Comparison of ENCODE assay signal across 13 mouse cellular contexts in the genomic region with DNA sequence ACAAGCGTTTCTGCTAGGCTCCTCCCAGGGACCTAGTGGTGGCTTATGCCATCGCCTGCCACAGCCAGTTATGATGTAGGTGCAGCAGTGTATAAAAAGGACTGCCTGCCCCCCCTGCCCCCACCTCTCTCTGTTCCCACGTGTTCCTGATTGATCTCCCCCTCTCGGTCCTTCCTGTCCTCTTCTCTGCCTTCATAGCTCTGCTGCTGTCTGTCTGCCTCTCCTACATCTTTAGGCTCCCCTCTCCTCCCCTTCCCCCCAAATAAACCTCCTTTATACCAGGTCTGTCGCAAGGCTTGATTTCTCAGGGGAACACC.
A peak's percentile ranks its signal among the peaks of the same experiment; 100 is the strongest.
DNase-seq lines count a peak whose midpoint lies in the region; ATAC-seq and TF ChIP-seq lines count a peak whose summit lies in the region.
"Had no signal": no experiment of that assay in that cellular context is flagged by ENCODE, and none has a peak within 500 bp of the region (broad histone marks: within the 10 kb centered on the region; RNA-seq: fewer than 3 reads in every experiment).

No protein-coding gene starts in this region.

- DNase-seq in neural tube, embryonic 11.5 days (ENCODE audit: low spot score) = no peak
- no peak for DNase-seq in neural tube, embryonic 10.5 days (ENCODE audit: extremely low spot score, low spot score)
- DNase-seq in midbrain, embryonic 14.5 days = no peak
- peak; percentile 62 for DNase-seq in thymus, postnatal 4 days
- DNase-seq in kidney, postnatal 10 days = no peak
- DNase-seq in liver, postnatal 0 days = no peak
- DNase-seq: adrenal gland, adult 2 months; heart, postnatal 10 days; kidney, adult 18-20 months; lung, adult 18-20 months had no signal

- no peak overlapping the region for H3K27ac ChIP-seq in neural tube, embryonic 11.5 days (ENCODE audit: low read depth, low read length)
- peak overlapping the region; percentile 72 for H3K27ac ChIP-seq in hindbrain, embryonic 12.5 days
- peak overlapping the region; percentile 77 for H3K27ac ChIP-seq in midbrain, embryonic 14.5 days (replicated peaks; ENCODE audit: low read depth, low read length)
- no peak overlapping the region for H3K27ac ChIP-seq in liver, postnatal 0 days (ENCODE audit: low read depth)
- H3K27ac ChIP-seq: embryonic facial prominence, embryonic 15.5 days had no signal

- WGBS in neural tube, embryonic 11.5 days = 49% methylated on average over 5 of the region's 5 CpGs
- 47% methylated on average over 5 of the region's 5 CpGs for WGBS in hindbrain, embryonic 12.5 days
- 24% methylated on average over 5 of the region's 5 CpGs for WGBS in midbrain, embryonic 14.5 days
- WGBS in liver, postnatal 0 days (ENCODE audit: insufficient replicate concordance) = 69% methylated on average over 5 of the region's 5 CpGs

- H3K27me3 ChIP-seq in neural tube, embryonic 11.5 days (ENCODE audit: control insufficient read depth, insufficient read depth, low read length) = no peaks in the 10 kb centered on the region
- H3K27me3 ChIP-seq in hindbrain, embryonic 12.5 days = no peaks in the 10 kb centered on the region
- no peaks in the 10 kb centered on the region for H3K27me3 ChIP-seq in midbrain, embryonic 14.5 days (ENCODE audit: control insufficient read depth, insufficient read depth, low read length)
- no peaks in the 10 kb centered on the region for H3K27me3 ChIP-seq in liver, postnatal 0 days (ENCODE audit: insufficient read depth, low read length)
- H3K27me3 ChIP-seq: embryonic facial prominence, embryonic 15.5 days; Patski had no signal

- H3K9ac ChIP-seq in neural tube, embryonic 11.5 days (ENCODE audit: low read length) = no peak overlapping the region
- no peak overlapping the region for H3K9ac ChIP-seq in hindbrain, embryonic 12.5 days
- peak overlapping the region; percentile 39; the same call in 1 of the 2 replicates for H3K9ac ChIP-seq in midbrain, embryonic 14.5 days (replicated peaks; ENCODE audit: low read length)
- no peak overlapping the region for H3K9ac ChIP-seq in liver, postnatal 0 days (replicated peaks)
- H3K9ac ChIP-seq: embryonic facial prominence, embryonic 15.5 days had no signal

- no peaks in the 10 kb centered on the region for H3K9me3 ChIP-seq in neural tube, embryonic 11.5 days (ENCODE audit: control insufficient read depth, low read length)
- H3K9me3 ChIP-seq in hindbrain, embryonic 12.5 days (replicated peaks) = no peaks in the 10 kb centered on the region
- no peaks in the 10 kb centered on the region for H3K9me3 ChIP-seq in midbrain, embryonic 14.5 days (ENCODE audit: control insufficient read depth, low read length)
- no peaks in the 10 kb centered on the region for H3K9me3 ChIP-seq in liver, postnatal 0 days (ENCODE audit: low read length)
- H3K9me3 ChIP-seq: embryonic facial prominence, embryonic 15.5 days had no signal

- no peak overlapping the region for H3K4me3 ChIP-seq in neural tube, embryonic 11.5 days (ENCODE audit: low read depth, low read length)
- no peak overlapping the region for H3K4me3 ChIP-seq in hindbrain, embryonic 12.5 days
- no peak overlapping the region for H3K4me3 ChIP-seq in midbrain, embryonic 14.5 days (replicated peaks; ENCODE audit: low read depth, low read length)
- no peak overlapping the region for H3K4me3 ChIP-seq in liver, postnatal 0 days (ENCODE audit: low read depth, low read length)
- H3K4me3 ChIP-seq: embryonic facial prominence, embryonic 15.5 days had no signal

- no peak overlapping the region for H3K4me2 ChIP-seq in neural tube, embryonic 11.5 days (ENCODE audit: low read depth)
- no peak overlapping the region for H3K4me2 ChIP-seq in hindbrain, embryonic 12.5 days (replicated peaks)
- peak overlapping the region; percentile 16; the same call in 1 of the 2 replicates for H3K4me2 ChIP-seq in midbrain, embryonic 14.5 days (ENCODE audit: low read length)
- no peak overlapping the region for H3K4me2 ChIP-seq in liver, postnatal 0 days (ENCODE audit: low read depth, low read length)
- H3K4me2 ChIP-seq: embryonic facial prominence, embryonic 15.5 days had no signal

- ATAC-seq in neural tube, embryonic 11.5 days (ENCODE audit: insufficient read depth, low FRiP score, low TSS enrichment) = 0 out of 2 replicates have a peak, but pooled peaks have one; percentile 31
- peak; percentile 36; the same call in 1 of the 2 replicates for ATAC-seq in hindbrain, embryonic 12.5 days (ENCODE audit: low FRiP score)
- ATAC-seq in midbrain, embryonic 14.5 days (ENCODE audit: low FRiP score, low TSS enrichment) = no peak; the same call in 1 of the 2 replicates
- ATAC-seq in liver, postnatal 0 days = no peak
- ATAC-seq: Patski had no signal

- H3K4me1 ChIP-seq in neural tube, embryonic 11.5 days (ENCODE audit: control insufficient read depth, insufficient read depth, low read length) = no peaks in the 10 kb centered on the region
- H3K4me1 ChIP-seq in hindbrain, embryonic 12.5 days = peaks cover 6% of the 10 kb centered on the region
- peaks cover 5% of the 10 kb centered on the region; the same call in 1 of the 2 replicates for H3K4me1 ChIP-seq in midbrain, embryonic 14.5 days (ENCODE audit: control insufficient read depth, insufficient read depth, low read length)
- no peaks in the 10 kb centered on the region for H3K4me1 ChIP-seq in liver, postnatal 0 days (ENCODE audit: insufficient read depth)
- H3K4me1 ChIP-seq: embryonic facial prominence, embryonic 15.5 days had no signal

- H3K36me3 ChIP-seq in neural tube, embryonic 11.5 days (ENCODE audit: control insufficient read depth, insufficient read depth, low read length) = no peaks in the 10 kb centered on the region; the same call in 1 of the 2 replicates
- H3K36me3 ChIP-seq in hindbrain, embryonic 12.5 days = peaks cover 6% of the 10 kb centered on the region; the same call in 1 of the 2 replicates
- peaks cover 12% of the 10 kb centered on the region; the same call in 1 of the 2 replicates for H3K36me3 ChIP-seq in midbrain, embryonic 14.5 days (ENCODE audit: control insufficient read depth, insufficient read depth, low read length)
- H3K36me3 ChIP-seq in liver, postnatal 0 days (replicated peaks; ENCODE audit: insufficient read depth, low read length) = peaks cover 2% of the 10 kb centered on the region

- no peak for TF ChIP-seq EP300 in liver, postnatal 0 days (IDR thresholded peaks at IDR 0.05; ENCODE audit: low read depth)

- no peak for TF ChIP-seq CTCF in liver, postnatal 0 days (IDR thresholded peaks at IDR 0.05; ENCODE audit: low read depth)

Comparison
In these comparisons a context has a peak if more than half of its experiments do, and no peak if none do; other contexts are left out.
1. ATAC-seq: peak in neural tube, embryonic 11.5 days (single experiment) and hindbrain, embryonic 12.5 days (single experiment); none in midbrain, embryonic 14.5 days (single experiment) and liver, postnatal 0 days (single experiment).
2. H3K27ac ChIP-seq: peak in hindbrain, embryonic 12.5 days (single experiment) and midbrain, embryonic 14.5 days (single experiment); none in neural tube, embryonic 11.5 days (single experiment) and liver, postnatal 0 days (single experiment).